Mouse (Mus musculus) cerebellum, adult 2 months (tissue): ENCODE measurements around the gene Xbp1. TPM values are rescaled to one million over a fixed set of nuclear protein-coding genes. Genes with fewer than 3 reads are reported as not detected.

Experiments used
- DNase-seq, 2 experiments: peaks; one replicate each; pipeline ENCODE4 v3.0.0; 2021
- H3K27ac ChIP-seq: fragments of 200-500 bp; 2 replicates; pipeline ENCODE4 v1.5.1; 2012; ENCODE audit warnings: low read length, control low read depth, inconsistent platforms; ENCODE audit not compliant: insufficient read depth
- H3K27me3 ChIP-seq: fragments of 200-500 bp; 2 replicates; pipeline ENCODE4 v1.6.1; 2012; ENCODE audit warnings: inconsistent platforms, mild to moderate bottlenecking, low read length, moderate library complexity; ENCODE audit not compliant: control insufficient read depth, insufficient read depth
- H3K4me1 ChIP-seq: fragments of 200-500 bp; 2 replicates; pipeline ENCODE4 v1.6.1; 2011; ENCODE audit warnings: low read length; ENCODE audit not compliant: control insufficient read depth, insufficient read depth
- H3K4me3 ChIP-seq: fragments of 200-500 bp; replicated peaks from 2 replicates; pipeline ENCODE3; 2011; ENCODE audit warnings: mild to moderate bottlenecking, low read depth, low read length, control low read depth; ENCODE audit not compliant: insufficient read depth
- CTCF ChIP-seq: fragments of 200-500 bp; IDR thresholded peaks from 2 replicates; pipeline ENCODE4 v1.5.1; 2011; ENCODE audit warnings: low read depth, mild to moderate bottlenecking, control low read depth, low read length, moderate library complexity, borderline replicate concordance; ENCODE audit not compliant: insufficient read depth
- POLR2A ChIP-seq: fragments of 200-500 bp; IDR thresholded peaks from 2 replicates; pipeline ENCODE4 v1.6.1; 2011; ENCODE audit warnings: low read length, control low read depth, borderline replicate concordance; ENCODE audit not compliant: insufficient read depth
- WGBS: fragments of 180-500 bp; shearing (Covaris S2); methylation state at CpG from one replicate; pipeline ENCODE4 v1.1.7; 2018; 5-methylcytosine and 5-hydroxymethylcytosine counted together
- polyA plus RNA-seq: library from polyadenylated mRNA; depleted of rRNA; stranded (reverse); fragments of >200 nt; gene quantifications from 2 replicates; pipeline ENCODE4 v1.2.3, GENCODE M21; 2012; rRNA removed

The Xbp1 gene
- polyA plus RNA-seq, 1 experiment, result 69.7 TPM

DNA sequence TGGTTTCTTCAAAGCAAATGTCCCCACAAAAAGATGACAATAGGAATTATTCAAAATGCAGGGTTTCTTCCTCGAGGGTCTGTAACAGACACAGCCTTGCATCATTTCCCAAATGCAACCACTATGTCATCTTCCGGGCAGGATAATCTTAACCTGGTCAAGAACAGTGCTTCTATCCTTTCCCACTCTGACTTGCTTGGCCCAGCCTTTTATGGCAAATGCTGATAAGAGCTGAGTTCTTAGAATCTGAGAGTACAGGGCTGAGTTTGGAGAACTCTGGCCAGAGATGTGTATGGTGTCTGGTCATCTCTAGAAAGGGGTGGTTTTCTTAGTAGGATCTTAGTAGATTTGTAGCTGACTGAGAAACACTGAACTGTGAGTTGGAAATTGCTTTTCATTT lies 53.4 kb downstream of the Xbp1 start:
- no peak for DNase-seq
- TF ChIP-seq POLR2A (no peak), CTCF (no peak)
- H3K27me3 ChIP-seq, result no peaks in the 10 kb centered on the region
- no peak overlapping the region for H3K4me3 ChIP-seq
- no peak overlapping the region for H3K27ac ChIP-seq
- no peaks in the 10 kb centered on the region for H3K4me1 ChIP-seq
- 83% methylated on average over 2 of the region's 2 CpGs for WGBS

DNA sequence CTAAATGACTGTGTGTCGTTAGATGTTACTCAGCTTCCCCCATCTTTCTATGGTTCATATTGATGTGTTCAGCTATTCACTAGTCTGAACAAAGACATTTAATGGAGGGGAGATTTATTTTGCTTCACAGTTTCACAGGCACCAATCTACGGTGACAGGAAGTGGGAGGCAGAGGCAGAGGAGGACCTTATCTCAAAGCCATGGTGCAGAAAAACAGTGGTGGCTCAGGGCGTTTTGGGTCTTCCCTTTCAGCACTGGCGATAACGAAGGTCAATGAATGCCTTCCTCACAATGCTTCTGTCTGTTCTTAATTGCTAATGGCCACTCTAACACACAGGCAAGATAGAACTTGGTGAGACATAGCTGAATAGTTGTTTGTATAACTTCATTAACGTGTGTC lies 54.6 kb downstream of the Xbp1 start:
- no peaks in the 10 kb centered on the region for H3K4me1 ChIP-seq
- H3K27me3 ChIP-seq, result no peaks in the 10 kb centered on the region
- no peak overlapping the region for H3K4me3 ChIP-seq
- WGBS, result 85% methylated on average over 6 of the region's 6 CpGs
- DNase-seq, result no peak
- H3K27ac ChIP-seq, result no peak overlapping the region
- no peak for TF ChIP-seq POLR2A
- no peak for TF ChIP-seq CTCF

Other genes starting within 250 kb of the Xbp1 start
- 5.4 and 5.8 TPM in 2 replicates for gene Znrf3, start 75.8 kb upstream of the Xbp1 start, polyA plus RNA-seq
- 12.5 and 13.1 TPM in 2 replicates for gene Ccdc117, start 21.5 kb downstream of the Xbp1 start, polyA plus RNA-seq
- not detected in 2 replicates for gene Ankrd36, start 49.0 kb downstream of the Xbp1 start, polyA plus RNA-seq
- gene Mrps24, start 195.0 kb downstream of the Xbp1 start, polyA plus RNA-seq, result 122 and 124 TPM in 2 replicates
- 36.4 and 37.9 TPM in 2 replicates for gene Urgcp, start 241.7 kb downstream of the Xbp1 start, polyA plus RNA-seq